Mouse (Mus musculus) forebrain, embryonic 15.5 days (tissue): ENCODE results near the gene Stx7. TPM values are rescaled to one million over a fixed set of nuclear protein-coding genes. Genes with fewer than 3 reads are reported as not detected.

Source experiments
- ATAC-seq: fragments of 200-750 bp; cut with Nextera tagmentation; replicated peaks from 2 replicates; pipeline ENCODE4 v1.8.0; 2017; ENCODE audit warnings: mild to moderate bottlenecking, moderate TSS enrichment, moderate library complexity
- H3K27ac ChIP-seq: fragments of 300-500 bp; sonication (generic); replicated peaks from 2 replicates; pipeline ENCODE4 v1.5.1; 2015; ENCODE audit warnings: mild to moderate bottlenecking, inconsistent platforms
- H3K27me3 ChIP-seq: fragments of 300-500 bp; sonication (generic); 2 replicates; pipeline ENCODE4 v1.6.1; 2015; ENCODE audit warnings: inconsistent platforms
- H3K36me3 ChIP-seq: fragments of 300-500 bp; sonication (generic); 2 replicates; pipeline ENCODE4 v1.6.1; 2015; ENCODE audit warnings: mild to moderate bottlenecking, inconsistent platforms
- H3K4me1 ChIP-seq: fragments of 300-500 bp; sonication (generic); 2 replicates; pipeline ENCODE4 v1.6.1; 2015; ENCODE audit warnings: inconsistent platforms
- H3K4me2 ChIP-seq: fragments of 300-500 bp; sonication (generic); replicated peaks from 2 replicates; pipeline ENCODE4 v1.6.1; 2015; ENCODE audit warnings: mild to moderate bottlenecking, inconsistent platforms
- H3K4me3 ChIP-seq: fragments of 300-500 bp; sonication (generic); 2 replicates; pipeline ENCODE4 v1.5.1; 2015; ENCODE audit warnings: mild to moderate bottlenecking, inconsistent platforms
- H3K9ac ChIP-seq: fragments of 300-500 bp; sonication (generic); replicated peaks from 2 replicates; pipeline ENCODE4 v1.6.1; 2015; ENCODE audit warnings: mild to moderate bottlenecking, inconsistent platforms
- H3K9me3 ChIP-seq: fragments of 300-500 bp; sonication (generic); 2 replicates; pipeline ENCODE4 v1.6.1; 2016; ENCODE audit warnings: inconsistent platforms
- WGBS: fragments of 180-500 bp; shearing (Covaris S2); methylation state at CpG from one replicate; pipeline ENCODE4 v1.1.7; 2015; ENCODE audit warnings: mixed read lengths; 5-methylcytosine and 5-hydroxymethylcytosine counted together
- polyA plus RNA-seq: library from polyadenylated mRNA; unstranded; fragments of >200 nt; fragmentation: Nextera tagmentation; extraction: Ambion mirVana; gene quantifications from 2 replicates; pipeline ENCODE4 v1.2.1, GENCODE M21; 2015

Stx7 gene
- polyA plus RNA-seq, 1 experiment from 2014 or later = 275 TPM

GRCm38 (mm10) chr10:24138623-24139261, 10.4 kb upstream of the Stx7 start:
- H3K36me3 ChIP-seq = no peaks in the 10 kb centered on the region
- no peak overlapping the region for H3K4me3 ChIP-seq
- ATAC-seq = no peak
- no peak overlapping the region for H3K4me2 ChIP-seq
- no peaks in the 10 kb centered on the region for H3K9me3 ChIP-seq
- WGBS = 86% methylated on average over 2 of the region's 2 CpGs
- no peaks in the 10 kb centered on the region for H3K27me3 ChIP-seq
- H3K9ac ChIP-seq = no peak overlapping the region
- H3K4me1 ChIP-seq = no peaks in the 10 kb centered on the region
- no peak overlapping the region for H3K27ac ChIP-seq

GRCm38 (mm10) chr10:24142735-24143134, 6.4 kb upstream of the Stx7 start:
- ATAC-seq = no peak
- Histone ChIP-seq H3K36me3 (no peaks in the 10 kb centered on the region), H3K9ac (no peak overlapping the region), H3K4me3 (no peak overlapping the region), H3K9me3 (no peaks in the 10 kb centered on the region), H3K4me1 (no peaks in the 10 kb centered on the region), H3K4me2 (no peak overlapping the region), H3K27ac (no peak overlapping the region), H3K27me3 (no peaks in the 10 kb centered on the region)
- WGBS = 90% methylated on average over 3 of the region's 3 CpGs

- Histone ChIP-seq H3K27ac (no peak overlapping the region), H3K36me3 (no peaks in the 10 kb centered on the region), H3K9me3 (no peaks in the 10 kb centered on the region), H3K4me3 (peak overlapping the region; percentile 88), H3K4me2 (peak overlapping the region; percentile 52), H3K4me1 (peaks cover 10% of the 10 kb centered on the region), H3K27me3 (no peaks in the 10 kb centered on the region), H3K9ac (peak overlapping the region; percentile 89; the same call in 1 of the 2 replicates)
- ATAC-seq = no peak
- 55% methylated on average over 7 of the region's 7 CpGs for WGBS
Observed at GRCm38 (mm10) chr10:24150086-24150485, 984 bp downstream of the Stx7 start.

- ATAC-seq = peak; percentile 68
- H3K9ac ChIP-seq = no peak overlapping the region
- H3K4me2 ChIP-seq = no peak overlapping the region
- H3K4me3 ChIP-seq = no peak overlapping the region
- 91% methylated on average over 12 of the region's 12 CpGs for WGBS
- peaks cover 24% of the 10 kb centered on the region for H3K36me3 ChIP-seq
- H3K27ac ChIP-seq = no peak overlapping the region
- no peaks in the 10 kb centered on the region for H3K27me3 ChIP-seq
- H3K9me3 ChIP-seq = no peaks in the 10 kb centered on the region
- H3K4me1 ChIP-seq = no peaks in the 10 kb centered on the region
Observed at GRCm38 (mm10) chr10:24158470-24159254, 9.6 kb downstream of the Stx7 start.

- Histone ChIP-seq H3K4me2 (no peak overlapping the region), H3K36me3 (peaks cover 24% of the 10 kb centered on the region), H3K27me3 (no peaks in the 10 kb centered on the region), H3K4me3 (no peak overlapping the region), H3K9me3 (no peaks in the 10 kb centered on the region), H3K4me1 (peaks cover 2% of the 10 kb centered on the region; the same call in 1 of the 2 replicates), H3K9ac (no peak overlapping the region), H3K27ac (no peak overlapping the region)
- ATAC-seq = no peak
- WGBS = 62% methylated on average over 5 of the region's 5 CpGs
Observed at GRCm38 (mm10) chr10:24159575-24159974, 10.5 kb downstream of the Stx7 start.

- Histone ChIP-seq H3K27ac (no peak overlapping the region), H3K27me3 (no peaks in the 10 kb centered on the region), H3K4me1 (peaks cover 7% of the 10 kb centered on the region; the same call in 1 of the 2 replicates), H3K36me3 (peaks cover 22% of the 10 kb centered on the region), H3K9ac (no peak overlapping the region), H3K9me3 (no peaks in the 10 kb centered on the region), H3K4me3 (no peak overlapping the region), H3K4me2 (no peak overlapping the region)
- no peak for ATAC-seq
- WGBS = 93% methylated on average over 7 of the region's 7 CpGs
Observed at GRCm38 (mm10) chr10:24160349-24160748, 11.2 kb downstream of the Stx7 start.

- Histone ChIP-seq H3K9me3 (no peaks in the 10 kb centered on the region), H3K27ac (no peak overlapping the region), H3K27me3 (no peaks in the 10 kb centered on the region), H3K9ac (no peak overlapping the region), H3K4me2 (no peak overlapping the region), H3K4me3 (no peak overlapping the region), H3K4me1 (peaks cover 16% of the 10 kb centered on the region), H3K36me3 (no peaks in the 10 kb centered on the region)
- peak; percentile 1; the same call in 1 of the 2 replicates for ATAC-seq
- WGBS = 53% methylated on average over 11 of the region's 11 CpGs
Observed at GRCm38 (mm10) chr10:24164137-24164908, 15.2 kb downstream of the Stx7 start.

GRCm38 (mm10) chr10:24164909-24165304, 15.8 kb downstream of the Stx7 start:
- Histone ChIP-seq H3K9ac (no peak overlapping the region), H3K9me3 (no peaks in the 10 kb centered on the region), H3K27me3 (no peaks in the 10 kb centered on the region), H3K27ac (no peak overlapping the region), H3K4me2 (no peak overlapping the region), H3K4me3 (no peak overlapping the region), H3K4me1 (peaks cover 16% of the 10 kb centered on the region), H3K36me3 (no peaks in the 10 kb centered on the region)
- 0 out of 2 replicates have a peak, but pooled peaks have one; percentile 17 for ATAC-seq
- 58% methylated on average over 6 of the region's 6 CpGs for whole genome bisulfite sequencing

- no peak overlapping the region for H3K4me2 ChIP-seq
- no peak overlapping the region for H3K27ac ChIP-seq
- WGBS = 31% methylated on average over 1 of the region's 1 CpGs
- H3K9ac ChIP-seq = no peak overlapping the region
- H3K9me3 ChIP-seq = no peaks in the 10 kb centered on the region
- H3K27me3 ChIP-seq = no peaks in the 10 kb centered on the region
- peak; percentile 54; the same call in 1 of the 2 replicates for ATAC-seq
- H3K36me3 ChIP-seq = no peaks in the 10 kb centered on the region
- H3K4me1 ChIP-seq = peaks cover 16% of the 10 kb centered on the region
- no peak overlapping the region for H3K4me3 ChIP-seq
Observed at GRCm38 (mm10) chr10:24165526-24166055, 16.5 kb downstream of the Stx7 start.

- Histone ChIP-seq H3K27ac (no peak overlapping the region), H3K36me3 (no peaks in the 10 kb centered on the region), H3K27me3 (no peaks in the 10 kb centered on the region), H3K4me2 (no peak overlapping the region), H3K4me3 (no peak overlapping the region), H3K9ac (no peak overlapping the region), H3K9me3 (no peaks in the 10 kb centered on the region), H3K4me1 (peaks cover 16% of the 10 kb centered on the region)
- ATAC-seq = no peak
- WGBS = 90% methylated on average over 11 of the region's 11 CpGs
Observed at GRCm38 (mm10) chr10:24167978-24168583, 19.0 kb downstream of the Stx7 start.

GRCm38 (mm10) chr10:24168854-24169253, 19.8 kb downstream of the Stx7 start:
- H3K9me3 ChIP-seq = no peaks in the 10 kb centered on the region
- H3K27me3 ChIP-seq = no peaks in the 10 kb centered on the region
- no peak overlapping the region for H3K4me2 ChIP-seq
- H3K4me1 ChIP-seq = peaks cover 16% of the 10 kb centered on the region
- 96% methylated on average over 1 of the region's 1 CpGs for WGBS
- no peaks in the 10 kb centered on the region for H3K36me3 ChIP-seq
- ATAC-seq = no peak
- H3K4me3 ChIP-seq = no peak overlapping the region
- no peak overlapping the region for H3K27ac ChIP-seq
- no peak overlapping the region for H3K9ac ChIP-seq
